Mouse (Mus musculus) telencephalon, adult 2 months (tissue): ENCODE results near the gene Hip1r.

ENCODE experiments used
- DNase-seq: peaks from one replicate; pipeline ENCODE4 v3.0.0-alpha.2; 2011; ENCODE audit warnings: low read depth, low spot score

Hip1r gene

DNA sequence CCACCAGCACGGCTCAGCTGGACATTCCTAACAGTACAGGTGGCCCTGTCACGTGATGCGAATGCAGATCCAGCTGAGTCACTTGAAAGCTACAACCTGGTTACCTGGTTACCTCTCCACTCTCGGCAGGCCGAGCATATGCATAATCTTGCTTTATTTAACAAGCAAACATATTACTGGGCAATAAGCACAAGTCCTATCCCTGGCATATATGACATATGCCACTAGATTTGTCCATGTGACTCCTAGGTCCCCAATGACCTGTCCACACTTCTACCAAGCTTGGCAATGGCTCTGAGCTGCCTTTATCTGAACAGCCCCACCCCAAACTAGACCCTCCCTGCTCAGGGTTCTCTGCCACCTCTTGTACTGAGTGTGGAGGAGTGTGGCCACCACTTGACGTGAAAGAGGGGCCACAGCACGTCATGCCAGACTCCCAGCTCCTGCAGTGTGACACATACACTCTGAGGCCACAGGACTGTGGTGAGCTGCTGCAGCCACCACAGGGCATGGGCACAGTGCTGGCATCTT lies 42.9 kb downstream of the Hip1r start:
- no peak for DNase-seq

DNA sequence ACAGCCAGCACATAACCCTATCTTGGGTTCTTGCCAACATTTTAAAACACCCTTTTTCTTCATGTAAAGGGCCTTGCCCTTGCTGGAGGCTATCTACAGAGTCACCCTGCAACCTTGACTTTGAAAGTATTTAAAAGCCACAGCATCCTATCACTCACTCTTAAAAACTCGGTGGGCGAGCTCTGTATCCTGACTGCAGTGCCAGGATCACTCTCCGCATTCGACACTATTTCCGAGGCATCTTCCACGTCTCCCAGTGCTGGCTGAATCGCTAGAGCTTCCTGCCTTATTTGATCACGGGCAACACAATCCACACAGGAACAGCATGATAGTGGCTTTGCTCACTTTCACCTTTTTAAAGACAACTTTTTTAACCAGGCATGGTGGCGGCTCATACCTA lies 44.5 kb downstream of the Hip1r start:
- no peak for DNase-seq

DNA sequence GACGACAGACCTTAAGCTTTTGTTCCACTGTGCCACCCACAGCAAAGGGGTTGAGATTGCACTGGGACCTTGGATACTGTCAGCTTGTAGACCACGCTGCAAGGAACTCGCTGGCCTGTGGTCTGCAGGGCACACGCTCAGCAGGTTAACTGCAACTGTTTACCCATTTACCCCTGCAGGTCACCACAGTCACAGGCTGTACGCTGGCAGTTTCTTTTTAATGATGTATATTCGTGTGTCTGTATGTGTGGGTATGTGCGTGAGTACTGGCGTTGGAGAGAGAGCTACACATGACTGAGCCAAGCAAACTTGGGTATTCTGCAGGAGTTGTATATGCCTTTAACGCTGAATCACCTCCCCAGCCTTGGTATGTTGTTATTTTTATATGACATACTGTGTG lies 45.2 kb downstream of the Hip1r start:
- DNase-seq = no peak

DNA sequence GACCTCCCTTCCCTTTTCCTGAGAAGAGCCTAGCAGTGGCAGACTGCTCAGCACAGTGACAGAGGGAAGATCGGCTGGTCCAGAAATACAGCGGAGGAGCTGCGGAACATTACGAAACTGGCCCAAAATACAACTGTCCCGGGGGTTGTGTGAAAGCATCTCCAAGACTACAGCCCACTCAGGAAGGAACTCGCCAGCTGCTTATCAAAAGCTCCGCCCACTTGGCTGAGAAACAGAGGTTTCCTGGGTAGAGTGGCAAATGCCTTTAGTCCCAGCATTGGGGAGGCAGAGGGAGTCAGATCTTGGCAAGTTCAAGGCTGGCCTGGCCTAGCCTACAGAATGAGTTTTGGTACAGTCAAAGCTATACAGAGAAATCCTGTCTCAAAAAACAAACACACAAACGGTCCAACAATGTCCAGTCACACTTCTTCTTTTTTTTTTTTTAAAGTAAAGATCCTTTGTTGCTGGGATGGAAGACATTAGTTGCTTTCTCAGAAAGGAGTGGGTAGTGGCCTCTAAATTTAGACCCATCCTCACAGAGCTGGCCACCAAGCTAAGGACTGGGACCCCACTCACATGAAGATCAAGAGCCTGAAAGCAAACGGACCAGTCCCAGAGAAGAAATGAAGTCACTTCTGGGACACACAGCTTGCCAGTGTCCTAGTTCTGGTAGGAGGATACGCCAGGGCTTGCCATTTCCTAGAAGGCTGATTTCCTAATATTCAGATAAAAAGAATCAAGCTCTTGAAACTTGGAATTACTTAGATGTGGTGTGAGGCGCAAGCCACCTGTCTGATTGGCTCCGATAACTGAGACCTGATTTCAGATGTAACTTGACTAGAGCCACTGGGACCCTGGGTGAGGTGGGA lies 46.2 kb downstream of the Hip1r start:
- peak; percentile 97 for DNase-seq

DNA sequence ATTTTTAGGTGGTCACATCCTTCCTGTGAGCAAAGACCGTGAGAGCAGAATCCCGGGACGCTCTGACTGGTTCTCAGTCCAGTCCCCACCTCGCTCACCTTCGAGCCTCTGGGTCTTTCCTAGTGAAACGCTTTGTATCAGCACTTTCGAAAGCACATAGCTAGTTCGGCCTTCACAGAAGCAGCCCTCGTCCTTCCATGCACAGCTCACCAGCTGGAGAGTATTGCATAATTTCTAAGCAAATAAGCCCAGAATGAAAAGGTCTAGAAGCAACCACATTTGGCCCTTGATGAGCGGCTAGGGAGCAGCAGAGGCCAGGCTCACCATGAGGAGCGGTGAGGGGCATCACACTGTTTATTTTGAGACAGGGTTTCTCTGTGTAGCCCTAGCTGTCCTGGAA lies 47.7 kb downstream of the Hip1r start:
- no peak for DNase-seq

DNA sequence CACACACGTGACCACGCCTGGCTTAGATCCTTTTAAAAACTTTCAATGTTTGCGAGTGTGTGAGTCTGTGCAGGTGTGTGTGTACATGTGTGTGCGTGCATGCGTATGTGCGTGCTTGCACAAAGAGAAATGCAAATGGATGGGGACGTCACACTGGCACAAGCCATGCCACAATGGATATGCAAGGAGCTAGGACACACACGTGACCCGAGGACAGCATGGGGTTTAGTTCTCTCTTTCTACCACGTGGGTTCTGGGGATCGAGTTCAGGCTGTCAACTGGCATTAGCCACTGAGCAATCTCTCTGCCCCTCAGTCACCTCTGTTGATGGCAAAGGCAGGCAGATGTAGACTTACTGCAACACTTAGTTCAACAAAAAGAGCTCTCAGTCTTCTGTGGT lies 48.3 kb downstream of the Hip1r start:
- DNase-seq = no peak

DNA sequence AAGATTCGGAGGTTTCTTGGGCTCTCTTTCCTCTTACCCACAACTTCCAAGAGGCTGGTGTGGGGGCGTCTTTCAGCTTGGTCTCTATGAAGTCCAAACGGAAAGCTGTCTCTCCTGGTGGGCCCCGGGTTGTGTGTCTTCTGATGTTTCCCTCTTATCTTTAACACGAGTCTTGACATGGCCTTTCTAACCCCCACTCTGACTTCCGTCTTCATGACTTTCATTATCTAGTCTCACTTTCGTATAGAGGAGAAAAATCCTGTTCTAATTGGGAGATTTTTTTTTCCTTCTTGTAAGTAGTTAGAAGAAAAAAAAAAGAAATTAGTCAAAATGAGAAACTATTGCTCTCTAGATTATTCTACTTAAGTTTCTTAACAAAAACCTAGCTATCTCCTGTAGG lies 48.9 kb downstream of the Hip1r start:
- no peak for DNase-seq

DNA sequence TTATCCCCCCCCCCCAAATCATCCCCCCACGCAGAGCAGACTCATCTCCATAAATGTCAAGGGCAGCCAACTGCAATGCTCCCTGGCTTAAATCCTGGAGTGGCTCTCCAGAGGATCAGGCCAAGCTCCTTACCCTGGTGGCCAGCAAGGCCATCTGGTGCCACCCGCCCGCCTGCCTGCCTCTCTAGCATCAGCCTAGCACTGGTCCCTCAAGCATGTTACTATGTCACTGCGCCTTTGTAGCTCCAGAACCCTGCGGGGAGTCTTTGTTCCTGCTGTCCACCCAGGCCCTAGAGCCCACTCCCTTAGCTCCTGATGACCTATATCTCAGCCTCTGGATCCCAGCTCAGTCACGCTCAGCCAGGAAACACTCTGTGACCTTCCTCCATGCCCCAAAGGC lies 51.2 kb downstream of the Hip1r start:
- DNase-seq = no peak

DNA sequence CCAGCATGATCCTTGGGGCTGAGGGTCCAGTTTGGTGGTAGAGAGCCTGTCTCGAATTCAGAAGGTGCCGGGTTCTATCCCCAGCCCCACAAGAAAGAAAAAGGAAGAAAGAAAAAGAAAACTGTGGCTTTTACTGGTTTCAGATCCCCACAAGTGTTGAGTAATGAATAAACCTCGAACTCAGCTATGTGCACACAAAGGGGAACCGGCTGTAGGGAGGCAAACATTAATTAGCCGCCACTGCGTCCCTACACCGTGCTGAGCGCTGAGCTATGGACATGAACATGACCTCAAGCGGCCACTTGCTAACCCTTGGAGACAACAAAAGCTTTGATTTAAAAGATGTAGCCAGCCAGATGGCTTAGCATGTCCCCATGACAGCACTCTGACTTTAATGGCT lies 51.7 kb downstream of the Hip1r start:
- DNase-seq = no peak

DNA sequence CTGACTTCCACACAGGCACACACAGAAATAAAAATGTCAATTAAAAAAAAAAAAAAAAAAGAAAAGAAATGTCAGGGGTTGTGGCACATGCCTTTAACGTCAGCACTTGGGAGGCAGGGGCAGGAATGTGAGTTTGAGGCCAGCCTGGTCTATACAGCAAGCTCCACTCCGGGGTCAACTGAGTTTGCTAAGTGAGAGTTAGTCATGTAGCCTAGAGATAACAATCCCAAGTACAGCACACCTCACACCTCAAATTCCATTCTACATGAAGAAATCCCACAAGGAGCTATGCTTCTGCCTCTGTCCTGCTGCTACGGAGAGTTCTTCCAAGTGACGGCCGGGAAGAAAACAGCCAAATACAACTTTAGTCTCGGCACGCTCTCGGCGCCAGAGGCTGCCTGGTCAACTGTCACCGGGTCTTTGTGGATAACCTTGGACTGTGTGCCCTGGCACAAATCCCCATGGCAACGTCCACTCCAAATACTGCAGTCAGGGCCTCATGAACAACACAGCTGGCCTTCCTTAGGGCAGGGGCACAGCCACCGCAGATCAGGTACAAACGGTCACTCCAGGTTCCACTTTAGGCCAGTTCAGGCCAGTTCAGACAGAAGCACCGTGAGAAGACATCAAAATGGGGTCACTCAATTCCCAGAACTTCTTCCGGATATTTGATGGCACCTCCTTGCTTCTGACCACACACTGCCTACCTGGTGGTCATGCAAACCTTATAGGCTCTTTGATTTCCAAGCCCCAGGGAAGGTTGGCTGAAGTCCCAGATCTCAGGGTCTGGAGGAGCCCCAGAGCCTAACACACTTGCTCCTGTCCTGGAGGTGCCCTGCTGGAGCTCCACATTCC lies 52.4 kb downstream of the Hip1r start:
- no peak for DNase-seq

DNA sequence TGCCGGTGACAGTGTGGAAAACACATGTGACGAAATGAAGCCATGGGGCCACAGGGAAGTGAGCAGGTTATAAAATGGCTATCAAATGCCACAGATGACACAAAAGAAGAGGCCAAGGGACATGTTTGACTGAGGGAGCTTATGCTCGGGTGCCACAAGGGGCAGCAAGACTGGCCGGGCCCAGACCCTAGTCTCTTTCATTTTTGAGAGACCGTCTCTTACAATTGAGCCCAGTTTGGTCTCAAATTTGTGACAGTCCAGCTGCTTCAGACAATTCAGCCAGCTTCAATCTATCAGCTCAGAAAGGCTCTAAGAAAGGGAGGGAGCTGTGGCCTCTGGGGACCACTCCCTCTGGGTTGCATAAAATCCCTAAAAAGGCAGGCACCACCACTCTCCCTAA lies 53.1 kb downstream of the Hip1r start:
- no peak for DNase-seq

DNA sequence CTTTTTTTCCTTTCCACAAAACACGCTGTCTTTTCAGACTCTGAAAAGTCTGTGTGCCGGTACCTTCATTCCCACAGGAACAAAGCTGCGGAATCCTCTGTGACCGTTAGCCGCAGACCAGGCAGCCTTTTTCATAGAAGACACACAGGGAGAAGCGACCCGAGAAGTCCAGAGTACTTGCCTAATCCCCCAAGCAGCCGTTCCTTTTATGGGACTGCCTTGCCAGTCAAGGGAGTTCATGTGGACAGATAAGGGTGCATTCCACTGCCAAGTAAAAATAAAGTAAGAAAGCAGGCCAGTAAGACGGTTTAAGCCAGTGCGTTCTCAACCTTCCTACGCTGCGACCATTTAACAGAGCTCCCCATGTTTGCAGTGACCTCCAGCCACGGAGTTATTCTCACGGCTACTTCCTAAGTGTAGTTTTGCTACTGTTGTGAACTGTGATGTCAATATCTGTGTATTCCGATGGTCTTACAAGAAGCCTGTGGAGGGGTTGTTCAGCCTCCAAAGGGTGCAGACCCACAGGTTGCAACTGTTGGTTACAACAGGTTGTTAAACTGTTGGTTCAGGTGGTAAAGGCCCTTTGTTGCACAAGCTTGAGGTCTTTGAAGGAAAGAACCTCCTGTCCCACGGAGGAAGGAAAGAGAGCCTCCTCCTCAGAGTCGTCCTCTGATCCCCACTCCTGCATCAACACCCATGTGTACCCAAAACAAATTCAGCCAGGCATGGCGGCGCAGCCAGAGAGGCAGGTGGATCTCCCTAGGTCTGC lies 54.5 kb downstream of the Hip1r start:
- no peak for DNase-seq

DNA sequence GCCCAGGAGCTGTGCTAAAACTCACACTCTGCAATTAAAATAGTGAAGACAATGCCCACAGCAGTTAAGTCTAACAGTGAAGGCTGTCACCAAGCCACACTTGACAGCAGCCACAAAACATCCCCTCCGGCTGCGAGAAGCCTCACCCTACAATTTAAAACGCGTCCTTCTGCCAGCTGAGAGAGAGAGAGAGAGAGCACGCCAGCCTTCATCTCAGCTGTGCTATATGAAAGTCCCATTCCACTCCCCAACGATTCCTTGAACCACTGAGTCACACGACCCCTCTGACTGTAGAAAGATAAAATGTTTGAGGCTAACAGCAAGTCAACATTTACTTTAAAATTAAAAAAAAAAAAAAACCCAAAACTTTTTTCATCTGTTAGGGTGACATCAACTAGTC lies 55.3 kb downstream of the Hip1r start:
- no peak for DNase-seq

DNA sequence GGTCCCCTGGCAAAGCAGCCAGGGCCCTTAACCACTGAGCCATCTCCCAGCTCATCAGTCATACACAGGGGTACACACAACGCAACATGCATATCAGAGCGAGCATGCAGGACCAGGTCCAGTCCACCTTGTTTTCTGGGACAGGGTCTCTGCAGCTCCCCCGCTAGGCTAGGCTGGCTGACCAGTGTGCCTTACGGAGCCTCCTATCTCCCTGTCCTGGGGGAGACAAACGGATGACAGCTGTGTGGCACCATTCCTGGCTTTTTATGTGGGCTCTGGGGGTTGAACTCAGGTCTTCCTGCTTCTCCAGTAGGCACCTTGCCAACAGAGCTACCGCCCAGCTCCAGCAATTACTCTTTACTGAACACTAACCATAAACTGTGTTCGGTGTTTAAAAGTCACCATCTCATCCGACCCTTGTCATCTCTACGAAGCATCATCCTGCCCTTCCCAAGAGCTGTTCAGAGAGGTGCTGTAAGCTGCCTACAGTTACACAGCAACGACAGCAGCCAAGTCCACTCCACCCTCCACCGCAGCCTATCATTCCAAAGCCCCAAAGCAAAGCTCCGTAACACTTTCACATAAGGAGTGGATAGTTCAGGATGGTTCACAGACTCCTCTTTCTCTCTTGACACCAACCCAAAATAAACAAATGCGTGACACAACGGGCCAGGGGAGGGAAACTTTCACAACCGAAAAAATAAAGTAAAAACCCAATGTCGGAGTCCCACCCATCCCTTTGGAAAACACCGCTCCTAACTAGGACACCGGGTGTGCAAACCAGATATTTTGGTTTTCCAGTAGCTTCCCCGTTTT lies 56.0 kb downstream of the Hip1r start:
- no peak for DNase-seq

DNA sequence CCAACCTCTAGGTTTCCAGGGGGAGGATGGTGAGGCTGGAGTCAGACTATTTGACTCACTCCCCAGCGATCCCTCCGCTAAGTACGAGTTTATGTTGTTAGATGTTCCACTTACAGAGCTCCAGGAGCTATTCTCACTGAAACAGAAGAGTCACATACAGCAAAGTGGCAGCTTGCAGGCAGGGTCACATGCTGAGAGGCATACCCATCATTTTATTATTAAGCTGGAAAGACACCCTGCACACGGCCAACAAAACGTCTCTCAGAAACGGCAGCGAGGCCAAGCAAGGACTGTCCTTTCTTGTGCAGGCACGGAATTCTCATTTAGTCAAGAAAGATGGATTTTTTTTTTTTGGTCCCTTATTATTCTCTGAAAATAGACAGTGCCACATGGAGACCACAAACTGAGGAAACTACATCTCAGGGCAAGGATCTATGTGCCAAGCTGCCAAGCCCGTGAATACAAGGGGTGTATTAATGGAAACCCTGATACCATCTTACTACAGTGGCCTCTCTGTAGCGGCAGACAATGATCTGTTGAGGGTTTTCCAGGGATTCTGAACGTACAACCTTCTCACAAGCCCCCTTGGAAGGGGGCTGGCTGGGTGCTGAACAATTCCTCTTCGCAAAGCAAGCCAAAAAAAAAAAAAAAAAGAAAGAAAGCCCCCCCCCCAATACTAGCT lies 57.1 kb downstream of the Hip1r start:
- no peak for DNase-seq

DNA sequence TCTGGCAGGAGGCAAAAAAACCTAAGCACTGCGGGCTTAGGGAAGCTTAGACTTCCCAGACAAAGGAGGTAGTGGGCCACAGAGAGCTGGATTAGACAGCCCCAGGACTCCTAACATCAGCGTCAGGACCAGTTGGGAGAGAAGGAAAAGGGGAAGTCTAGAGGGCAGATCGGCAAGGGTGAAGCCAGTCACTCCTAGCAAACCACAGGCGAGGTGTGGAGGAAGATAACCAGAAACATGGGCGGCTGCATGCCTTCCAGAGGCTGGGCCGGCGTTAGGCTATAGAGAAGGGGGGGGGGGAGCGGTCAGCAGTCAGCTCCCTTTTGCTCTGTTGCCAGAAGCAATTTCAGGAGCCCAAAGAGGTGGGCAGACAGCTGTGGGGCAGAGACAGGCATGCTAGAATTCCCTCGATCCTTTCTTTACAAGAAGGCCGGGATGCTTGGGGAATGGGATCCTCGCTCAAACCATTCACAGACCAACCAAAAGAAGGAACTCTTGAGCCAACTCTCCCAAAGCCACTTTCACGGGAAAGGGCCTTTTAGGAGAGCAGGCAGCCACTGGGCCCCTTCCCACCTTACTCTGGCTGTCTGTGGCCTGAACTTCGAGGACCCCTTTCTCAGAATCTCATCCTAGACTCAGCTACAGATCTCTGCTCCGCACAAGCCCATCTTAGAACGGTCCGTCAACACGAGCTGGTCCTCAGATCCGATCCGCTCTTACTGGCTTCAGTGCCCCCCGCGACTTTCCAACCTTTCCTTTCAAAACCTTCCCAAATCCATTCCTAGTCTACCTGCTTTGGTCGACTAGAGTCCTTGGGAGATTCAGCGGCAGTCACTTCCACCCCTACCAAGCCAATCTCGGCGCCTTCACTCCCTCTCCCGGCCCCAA lies 57.9 kb downstream of the Hip1r start:
- DNase-seq = no peak

DNA sequence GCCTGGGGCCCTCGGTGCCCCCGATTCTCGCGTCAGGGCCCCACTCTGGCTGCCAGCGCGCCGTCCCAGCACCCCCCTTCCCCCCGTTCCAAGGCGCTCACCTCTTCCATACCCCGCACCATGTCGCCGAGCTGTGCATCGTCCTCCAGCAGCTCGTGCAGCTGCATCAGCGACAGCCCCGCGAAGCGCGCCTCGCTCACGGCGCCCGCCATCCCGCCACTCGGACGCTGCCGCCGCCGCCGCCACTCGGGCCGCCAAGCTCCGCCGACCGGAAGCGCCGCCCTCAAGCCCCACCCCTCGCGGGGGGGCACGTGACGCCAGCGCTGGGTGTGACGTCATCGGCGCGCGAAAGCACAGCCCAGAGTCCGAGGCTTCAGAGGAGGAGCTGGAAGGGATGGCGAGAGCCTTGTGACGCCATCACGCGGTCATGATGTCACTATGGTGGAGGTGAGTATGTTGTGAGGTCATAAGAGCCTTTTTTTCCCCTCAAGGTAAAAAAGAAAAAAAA lies 58.6 kb downstream of the Hip1r start, which contains the start of gene Vps37b:
Gene Vps37b, minus strand, starts transcription at position 270 of the 508 bp plus-strand sequence.
- DNase-seq = no peak

DNA sequence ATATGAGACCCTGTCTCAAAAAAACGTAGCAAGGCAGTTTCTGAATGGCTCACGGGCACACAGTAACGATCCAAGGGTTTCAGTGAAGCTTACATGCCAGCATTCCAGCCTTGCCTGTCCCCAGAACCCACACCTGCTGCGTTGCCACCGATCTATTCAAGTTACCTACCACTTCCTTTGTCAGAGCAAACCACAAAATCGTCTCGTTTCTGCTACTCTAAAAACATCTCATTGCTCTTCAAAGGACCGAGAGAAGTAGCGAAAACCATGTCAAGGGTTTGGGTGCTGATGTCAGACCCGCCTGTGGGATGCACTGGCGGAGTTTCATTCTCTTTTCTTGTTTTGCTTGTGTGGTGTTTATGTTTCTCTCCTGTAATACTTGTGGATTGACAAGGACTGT lies 61.0 kb downstream of the Hip1r start:
- DNase-seq = no peak

DNA sequence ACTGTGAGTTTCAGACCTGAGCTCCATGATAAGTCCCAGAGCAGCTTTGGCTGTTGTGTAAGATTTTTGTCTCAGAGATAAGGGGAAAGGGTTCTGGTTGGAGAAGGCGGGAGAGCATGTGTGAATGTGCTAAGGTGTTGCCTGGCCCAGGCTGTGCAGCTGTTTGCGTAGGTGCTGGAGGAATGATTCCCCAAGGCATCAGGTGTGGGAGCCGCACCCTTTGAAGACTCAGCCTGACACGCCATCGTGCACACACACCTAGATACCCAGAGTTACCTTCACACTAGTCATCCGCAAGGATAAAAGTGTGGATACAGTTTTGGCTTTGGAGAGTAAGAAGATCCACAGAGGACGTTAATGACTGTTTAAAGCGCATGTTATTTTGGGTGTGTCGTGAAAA lies 62.0 kb downstream of the Hip1r start:
- no peak for DNase-seq
